In the genomic region with DNA sequence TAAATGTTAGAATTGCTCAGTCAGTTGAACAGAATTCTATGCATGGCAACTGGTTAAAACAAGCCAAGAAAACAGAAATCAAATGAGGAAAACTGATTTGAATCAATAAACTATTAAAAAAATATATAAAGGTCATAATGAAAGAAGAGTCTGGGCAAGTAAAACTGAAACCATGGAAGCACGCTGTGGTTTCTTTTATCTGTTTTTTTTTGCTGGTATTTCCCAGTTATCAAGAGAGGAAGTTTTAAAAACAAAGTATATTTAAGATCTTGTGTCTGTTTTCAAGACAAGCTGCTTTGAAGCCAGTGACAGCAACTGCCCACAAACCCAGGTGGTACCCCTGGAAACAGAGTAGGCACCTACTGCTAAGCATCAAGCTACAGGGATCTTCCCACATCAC, we compare ENCODE assay signal across 36 mouse cellular contexts. TPM values are rescaled to one million over a fixed set of nuclear protein-coding genes. Genes with fewer than 3 reads are reported as not detected.
"Had no signal": no experiment of that assay in that cellular context is flagged by ENCODE, and none has a peak within 500 bp of the region (broad histone marks: within the 10 kb centered on the region; RNA-seq: fewer than 3 reads in every experiment).

No protein-coding gene starts in this region.

- H3K27ac ChIP-seq: embryonic facial prominence, embryonic 10.5 days; embryonic facial prominence, embryonic 12.5 days; embryonic facial prominence, embryonic 13.5 days; embryonic facial prominence, embryonic 15.5 days; forebrain, embryonic 10.5 days; forebrain, embryonic 12.5 days; forebrain, embryonic 13.5 days; forebrain, embryonic 15.5 days; gastrocnemius, adult 2 months; heart, adult 2 months had no signal

- H3K4me2 ChIP-seq: embryonic facial prominence, embryonic 12.5 days; embryonic facial prominence, embryonic 13.5 days; embryonic facial prominence, embryonic 15.5 days; forebrain, embryonic 12.5 days; forebrain, embryonic 13.5 days; forebrain, embryonic 15.5 days had no signal

- H3K27me3 ChIP-seq: embryonic facial prominence, embryonic 12.5 days; embryonic facial prominence, embryonic 13.5 days; embryonic facial prominence, embryonic 15.5 days; forebrain, embryonic 12.5 days; forebrain, embryonic 13.5 days; forebrain, embryonic 15.5 days had no signal

- H3K4me1 ChIP-seq: embryonic facial prominence, embryonic 10.5 days; embryonic facial prominence, embryonic 12.5 days; embryonic facial prominence, embryonic 13.5 days; embryonic facial prominence, embryonic 15.5 days; forebrain, embryonic 10.5 days; forebrain, embryonic 12.5 days; forebrain, embryonic 13.5 days; forebrain, embryonic 15.5 days had no signal

- H3K9ac ChIP-seq: embryonic facial prominence, embryonic 12.5 days; embryonic facial prominence, embryonic 13.5 days; embryonic facial prominence, embryonic 15.5 days; forebrain, embryonic 12.5 days; forebrain, embryonic 13.5 days; forebrain, embryonic 15.5 days; forebrain, postnatal 0 days had no signal

- DNase-seq: cerebellum, adult 9-10 months; cerebellum, adult 9-11 months; cerebellum, postnatal 10 days; cerebellum, postnatal 14 days; cerebellum, postnatal 25 days; cerebellum, postnatal 36 days; embryo, embryonic 11 days; forebrain, postnatal 0 days; gastrocnemius, adult 2 months; gastrocnemius, postnatal 10 days; gastrocnemius, postnatal 14 days; gastrocnemius, postnatal 25 days; gastrocnemius, postnatal 36 days; heart, adult 11 months; heart, adult 18-20 months; heart, adult 2 months had no signal

- H3K4me3 ChIP-seq: embryonic facial prominence, embryonic 10.5 days; embryonic facial prominence, embryonic 12.5 days; embryonic facial prominence, embryonic 13.5 days; embryonic facial prominence, embryonic 15.5 days; erythroblast, embryonic 14.5 days; forebrain, embryonic 10.5 days; forebrain, embryonic 12.5 days; forebrain, embryonic 13.5 days; forebrain, embryonic 15.5 days; gastrocnemius, adult 2 months; heart, adult 2 months had no signal

- ATAC-seq: forebrain, embryonic 13.5 days; forebrain, embryonic 14.5 days; forebrain, embryonic 15.5 days; forebrain, embryonic 16.5 days; forebrain, postnatal 0 days had no signal

- H3K9me3 ChIP-seq: embryonic facial prominence, embryonic 10.5 days; embryonic facial prominence, embryonic 12.5 days; embryonic facial prominence, embryonic 13.5 days; embryonic facial prominence, embryonic 15.5 days; forebrain, embryonic 10.5 days; forebrain, embryonic 12.5 days; forebrain, embryonic 13.5 days; forebrain, embryonic 15.5 days had no signal

RNA-seq across cellular contexts. Expression of a gene that starts 52.6 kb away (rescaled TPM):
- total RNA-seq: common myeloid progenitor, adult 5-6 weeks; forebrain, postnatal 0 days; gastrocnemius, adult 18-20 months; gastrocnemius, adult 2 months; gastrocnemius, adult 8-10 months; gastrocnemius, postnatal 10 days; gastrocnemius, postnatal 14 days; gastrocnemius, postnatal 25 days; gastrocnemius, postnatal 36 days; gastrocnemius, postnatal 4 days; granulocyte monocyte progenitor cell, adult 5-6 weeks; heart, adult 18-20 months; heart, adult 2 months; heart, adult 8-10 months had no signal
- polyA plus RNA-seq: cortical plate, adult 2 months; embryonic facial prominence, embryonic 11.5 days; erythroblast, embryonic 14.5 days; forebrain, embryonic 14.5 days; forebrain, postnatal 0 days; frontal cortex, adult 2 months; heart, adult 2 months had no signal
